Mouse (Mus musculus) ES-E14 (cell line): Measurements from ENCODE around the gene Dpysl4. TPM values are rescaled to one million over a fixed set of nuclear protein-coding genes. Genes with fewer than 3 reads are reported as not detected.

ENCODE experiments used
- DNase-seq: peaks from one replicate; pipeline ENCODE4 v3.0.0-alpha.2; 2013; ENCODE audit warnings: low read depth, low spot score
- H3K27ac ChIP-seq: 2 replicates; pipeline ENCODE4 v1.5.1; 2012; ENCODE audit warnings: low read depth, mild to moderate bottlenecking, low read length, moderate library complexity, mixed read lengths; ENCODE audit not compliant: poor library complexity, insufficient read depth, severe bottlenecking
- H3K36me3 ChIP-seq: 2 replicates; pipeline ENCODE4 v1.6.1; 2012; ENCODE audit warnings: mild to moderate bottlenecking, low read length, moderate library complexity, mixed read lengths; ENCODE audit not compliant: control insufficient read depth, poor library complexity, insufficient read depth, severe bottlenecking
- H3K4me1 ChIP-seq, 2 experiments: fragments of 150-350 bp in 1 of 2; sonication (generic) in 1 of 2; 2 replicates each; pipeline ENCODE4 v1.6.1; 2012; ENCODE audit warnings: low read length in 2 of 2, mild to moderate bottlenecking in 1 of 2, mixed read lengths in 1 of 2; ENCODE audit not compliant: control insufficient read depth in 2 of 2, insufficient read depth in 2 of 2, poor library complexity in 1 of 2
- H3K4me3 ChIP-seq, 2 experiments: fragments of 150-350 bp in 1 of 2; sonication (generic) in 1 of 2; 2 replicates each; pipeline ENCODE4 v1.5.1; 2012; ENCODE audit warnings: low read length in 2 of 2, low read depth in 1 of 2, mild to moderate bottlenecking in 1 of 2, mixed read lengths in 1 of 2; ENCODE audit not compliant: insufficient read depth in 1 of 2, poor library complexity in 1 of 2, severe bottlenecking in 1 of 2
- H3K9ac ChIP-seq: 2 replicates; pipeline ENCODE4 v1.6.1; 2012; ENCODE audit warnings: low read depth, mild to moderate bottlenecking, low read length, mixed read lengths; ENCODE audit not compliant: poor library complexity, insufficient read depth, severe bottlenecking
- H3K9me3 ChIP-seq: fragments of 150-350 bp; sonication (generic); 2 replicates; pipeline ENCODE4 v1.6.1; 2012; ENCODE audit warnings: low read depth, mild to moderate bottlenecking, low read length; ENCODE audit not compliant: control insufficient read depth, insufficient read depth
- CHD2 ChIP-seq: IDR thresholded peaks from 2 replicates; pipeline ENCODE4 v1.6.1; 2014; ENCODE audit warnings: mild to moderate bottlenecking, low read depth, low read length, inconsistent platforms
- HCFC1 ChIP-seq: IDR thresholded peaks from 2 replicates; pipeline ENCODE4 v1.6.1; 2012; ENCODE audit warnings: low read length, inconsistent platforms, borderline replicate concordance; ENCODE audit not compliant: insufficient read depth
- MAFK ChIP-seq: IDR thresholded peaks from 2 replicates; pipeline ENCODE4 v1.6.1; 2014; ENCODE audit warnings: mild to moderate bottlenecking, low read depth, low read length, inconsistent platforms; ENCODE audit not compliant: insufficient read depth
- ZC3H11A ChIP-seq: IDR thresholded peaks from 2 replicates; pipeline ENCODE4 v1.6.1; 2012; ENCODE audit warnings: low read depth, mild to moderate bottlenecking, inconsistent platforms, low read length, borderline replicate concordance
- ZNF384 ChIP-seq: IDR thresholded peaks from 2 replicates; pipeline ENCODE4 v1.6.1; 2012; ENCODE audit warnings: low read depth, low read length, inconsistent platforms
- in situ Hi-C, 2 experiments: fragments of 600-800 bp; cut with MboI; formaldehyde crosslinking; loops; one replicate each; pipeline ENCODE4 v1.15.1; 2025; ENCODE audit warnings: low sequenced_read_pairs in 2 of 2, inconsistent platforms in 1 of 2; ENCODE audit not compliant: unreplicated experiment in 2 of 2
- total RNA-seq: library from RNA; depleted of rRNA; stranded (reverse); fragments of 300-350 nt; gene quantifications from 2 replicates; pipeline ENCODE4 v1.2.3, GENCODE M21; 2012

Dpysl4 gene
- total RNA-seq, 1 experiment, result 4.5 TPM

- H3K36me3 ChIP-seq, result no peaks in the 10 kb centered on the region
- no peak overlapping the region for H3K4me3 ChIP-seq
- H3K4me1 ChIP-seq, result no peaks in the 10 kb centered on the region
- DNase-seq, result no peak
- no peaks in the 10 kb centered on the region for H3K9me3 ChIP-seq
- no peak overlapping the region for H3K27ac ChIP-seq
- TF ChIP-seq CHD2 (no peak), ZC3H11A (no peak), HCFC1 (no peak), ZNF384 (no peak), MAFK (no peak)
- in situ Hi-C loops, result loop anchor here in 1 of 2 experiments (25.0 kb wide), 1 partner anchor 369 kb away; no protein-coding TSS in a partner anchor
- no peak overlapping the region for H3K9ac ChIP-seq
Observed at GRCm38 (mm10) chr7:139093781-139094180, 8.0 kb downstream of the Dpysl4 start.

GRCm38 (mm10) chr7:139094761-139095160 lies 9.0 kb downstream of the Dpysl4 start:
- Histone ChIP-seq H3K4me3 (no peak overlapping the region), H3K4me1 (no peaks in the 10 kb centered on the region), H3K27ac (no peak overlapping the region), H3K9ac (no peak overlapping the region), H3K36me3 (no peaks in the 10 kb centered on the region), H3K9me3 (no peaks in the 10 kb centered on the region)
- in situ Hi-C loops, result loop anchor here in 1 of 2 experiments (25.0 kb wide), 1 partner anchor 368 kb away; no protein-coding TSS in a partner anchor
- DNase-seq, result no peak
- TF ChIP-seq CHD2 (no peak), MAFK (no peak)

- Histone ChIP-seq H3K9me3 (no peaks in the 10 kb centered on the region), H3K27ac (no peak overlapping the region), H3K36me3 (no peaks in the 10 kb centered on the region), H3K9ac (no peak overlapping the region), H3K4me1 (no peaks in the 10 kb centered on the region), H3K4me3 (no peak overlapping the region)
- TF ChIP-seq HCFC1 (no peak), CHD2 (no peak), ZC3H11A (no peak), MAFK (no peak), ZNF384 (no peak)
- DNase-seq, result no peak
- in situ Hi-C loops, result loop anchor here in 1 of 2 experiments (25.0 kb wide), 1 partner anchor 367 kb away; no protein-coding TSS in a partner anchor
Observed at GRCm38 (mm10) chr7:139095282-139095681, 9.5 kb downstream of the Dpysl4 start.

GRCm38 (mm10) chr7:139096399-139096798 lies 10.6 kb downstream of the Dpysl4 start:
- H3K36me3 ChIP-seq, result no peaks in the 10 kb centered on the region
- no peak for TF ChIP-seq MAFK
- no peak for TF ChIP-seq HCFC1
- TF ChIP-seq ZNF384, result no peak
- no peak for TF ChIP-seq CHD2
- no peak for TF ChIP-seq ZC3H11A
- no peak for DNase-seq

GRCm38 (mm10) chr7:139100531-139101095 lies 14.8 kb downstream of the Dpysl4 start:
- Histone ChIP-seq H3K36me3 (no peaks in the 10 kb centered on the region), H3K4me3 (no peak overlapping the region), H3K9me3 (no peaks in the 10 kb centered on the region), H3K27ac (no peak overlapping the region), H3K4me1 (no peaks in the 10 kb centered on the region), H3K9ac (no peak overlapping the region)
- TF ChIP-seq ZC3H11A (no peak), CHD2 (no peak), HCFC1 (no peak), MAFK (no peak), ZNF384 (no peak)
- DNase-seq, result no peak
- in situ Hi-C loops, result no loop called here

More at GRCm38 (mm10) chr7:139096399-139096798, 10.6 kb downstream of the Dpysl4 start:
- no peak overlapping the region for H3K4me3 ChIP-seq
- no peak overlapping the region for H3K9ac ChIP-seq
- H3K9me3 ChIP-seq, result no peaks in the 10 kb centered on the region
- in situ Hi-C loops, result loop anchor here in 1 of 2 experiments (25.0 kb wide), 1 partner anchor 366 kb away; no protein-coding TSS in a partner anchor
- no peak overlapping the region for H3K27ac ChIP-seq
- no peaks in the 10 kb centered on the region for H3K4me1 ChIP-seq
